Mouse (Mus musculus): ENCODE measurements around the gene Btbd6.

DNA sequence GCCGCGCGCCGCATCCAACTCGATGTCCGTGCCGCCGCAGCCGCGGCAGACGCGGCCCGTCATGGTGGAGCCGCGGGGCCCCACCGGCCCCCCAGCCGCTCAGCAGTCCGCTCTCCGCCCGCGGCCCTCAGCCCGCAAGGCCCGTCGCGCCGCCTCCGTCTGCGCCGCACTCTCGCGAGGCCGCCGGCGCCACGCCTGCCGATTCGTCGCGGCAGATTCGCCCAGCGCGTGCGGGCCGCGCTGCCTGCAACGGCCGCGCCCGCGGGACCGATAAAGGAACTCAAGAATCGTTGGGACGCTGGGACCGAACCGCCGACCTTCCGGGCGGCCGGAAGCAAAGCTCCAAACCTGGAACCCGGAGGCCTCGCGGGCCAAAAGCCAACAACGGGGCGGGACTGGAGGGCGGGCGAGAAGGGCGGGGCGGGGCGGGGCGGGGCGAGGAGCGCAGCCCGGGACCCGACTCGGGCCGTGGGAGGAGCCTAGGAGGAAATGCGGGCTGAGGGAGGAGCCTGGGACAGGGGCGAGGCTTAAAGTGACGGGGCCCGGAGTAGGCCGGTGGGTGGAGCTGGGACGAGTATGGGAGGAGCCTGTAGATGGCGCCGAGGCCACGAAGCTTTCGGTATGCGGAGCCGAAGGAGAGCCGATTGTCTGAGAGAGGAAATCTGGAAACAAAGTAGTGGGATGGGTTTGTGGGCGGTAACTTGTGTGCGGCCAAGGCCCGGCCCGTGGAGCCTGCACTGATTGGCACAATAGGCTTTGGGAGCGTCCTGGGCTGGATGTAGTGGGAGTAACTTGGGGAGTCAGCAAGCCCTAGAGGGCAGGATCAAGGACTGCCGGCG, 24.2 kb downstream of the Btbd6 start, which contains the start of gene Brf1:
- TF ChIP-seq CTCF (IDR thresholded peaks at IDR 0.05; ENCODE audit: insufficient read depth, low read length) = no peak
- TF ChIP-seq POLR2A (IDR thresholded peaks at IDR 0.05; ENCODE audit: borderline replicate concordance, extremely low read depth, low read depth, low read length) = 0 out of 2 replicates have a peak, but pooled peaks have one; percentile 90
